Mouse (Mus musculus): ENCODE data around the gene Bsg.
A peak's percentile ranks its signal among the peaks of the same experiment; 100 is the strongest.

The Bsg gene

GRCm38 (mm10) chr10:79704065-79704969, at the start of gene Bsg:
TSS of gene Bsg (plus strand) at chr10:79704491.
- DNase-seq (ENCODE audit: low spot score): peak; percentile 98

- DNase-seq (ENCODE audit: low spot score): no peak
Measured at GRCm38 (mm10) chr10:79654946-79655395, 49.3 kb upstream of the Bsg start.

GRCm38 (mm10) chr10:79658829-79659228, 45.5 kb upstream of the Bsg start:
- DNase-seq (ENCODE audit: low spot score): no peak

GRCm38 (mm10) chr10:79660298-79660697, 44.0 kb upstream of the Bsg start:
- no peak for DNase-seq (ENCODE audit: low spot score)

GRCm38 (mm10) chr10:79661861-79662260, 42.4 kb upstream of the Bsg start:
- no peak for DNase-seq (ENCODE audit: low spot score)

- peak; percentile 38 for DNase-seq (ENCODE audit: low spot score)
Measured at GRCm38 (mm10) chr10:79664131-79664665, 40.1 kb upstream of the Bsg start, which contains the start of gene Madcam1. TSS of gene Madcam1 (plus strand) at chr10:79664559.

GRCm38 (mm10) chr10:79665051-79665450, 39.2 kb upstream of the Bsg start:
- DNase-seq (ENCODE audit: low spot score): no peak

- no peak for DNase-seq (ENCODE audit: low spot score)
Measured at GRCm38 (mm10) chr10:79666493-79666892, 37.8 kb upstream of the Bsg start.

- DNase-seq (ENCODE audit: low spot score): no peak
Measured at GRCm38 (mm10) chr10:79668076-79668475, 36.2 kb upstream of the Bsg start.

GRCm38 (mm10) chr10:79668771-79669575, 35.3 kb upstream of the Bsg start, which contains the start of gene Tpgs1:
TSS of gene Tpgs1 (plus strand) at chr10:79669369.
- peak; percentile 76 for DNase-seq (ENCODE audit: low spot score)

- DNase-seq (ENCODE audit: low spot score): peak; percentile 57
Measured at GRCm38 (mm10) chr10:79669576-79670057, 34.7 kb upstream of the Bsg start.

- no peak for DNase-seq (ENCODE audit: low spot score)
Measured at GRCm38 (mm10) chr10:79670071-79670888, 34.0 kb upstream of the Bsg start.

- DNase-seq (ENCODE audit: low spot score): no peak
Measured at GRCm38 (mm10) chr10:79671396-79672087, 32.7 kb upstream of the Bsg start.

GRCm38 (mm10) chr10:79672088-79672455, 32.2 kb upstream of the Bsg start:
- DNase-seq (ENCODE audit: low spot score): no peak

- DNase-seq (ENCODE audit: low spot score): no peak
Measured at GRCm38 (mm10) chr10:79673054-79673453, 31.2 kb upstream of the Bsg start.

- DNase-seq (ENCODE audit: low spot score): no peak
Measured at GRCm38 (mm10) chr10:79675346-79676035, 28.8 kb upstream of the Bsg start.

GRCm38 (mm10) chr10:79680606-79681495, 23.4 kb upstream of the Bsg start:
- no peak for DNase-seq (ENCODE audit: low spot score)

GRCm38 (mm10) chr10:79681591-79682245, 22.6 kb upstream of the Bsg start, which contains the start of gene Cdc34:
TSS of gene Cdc34 (plus strand) at chr10:79682195.
- peak; percentile 96 for DNase-seq (ENCODE audit: low spot score)

GRCm38 (mm10) chr10:79682551-79682915, 21.8 kb upstream of the Bsg start:
- no peak for DNase-seq (ENCODE audit: low spot score)
